Mouse (Mus musculus) urinary bladder, postnatal 4 days (tissue): ENCODE measurements around the gene Scnm1.
A peak's percentile ranks its signal among the peaks of the same experiment; 100 is the strongest.
"Not testable (repeated sequence)": the region's sequence is repeated elsewhere in the genome, so short reads cannot be mapped to it uniquely, and the experiment has no call there.

ENCODE experiments used
- DNase-seq, 2 experiments: peaks; one replicate each; pipeline ENCODE4 v3.0.0; 2021 to 2022; ENCODE audit warnings: low spot score in 2 of 2

Scnm1 gene

DNA sequence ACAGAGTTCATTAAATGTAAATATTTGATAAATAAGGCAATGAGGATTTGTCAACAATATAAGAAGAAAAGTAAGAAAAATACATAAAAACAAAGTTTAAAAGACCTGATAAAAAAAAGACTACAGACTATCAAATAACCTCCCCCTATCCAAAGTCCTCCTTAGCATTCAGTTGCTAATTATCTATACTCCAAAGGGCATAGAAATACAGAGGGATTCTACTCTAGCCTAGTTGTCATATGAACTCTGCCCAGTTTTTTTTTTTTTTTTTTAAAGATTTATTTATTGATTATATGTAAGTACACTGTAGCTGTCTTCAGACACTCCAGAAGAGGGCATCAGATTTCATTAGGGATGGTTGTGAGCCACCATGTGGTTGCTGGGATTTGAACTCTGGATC, 26.5 kb downstream of the Scnm1 start:
- not testable (repeated sequence) for DNase-seq

DNA sequence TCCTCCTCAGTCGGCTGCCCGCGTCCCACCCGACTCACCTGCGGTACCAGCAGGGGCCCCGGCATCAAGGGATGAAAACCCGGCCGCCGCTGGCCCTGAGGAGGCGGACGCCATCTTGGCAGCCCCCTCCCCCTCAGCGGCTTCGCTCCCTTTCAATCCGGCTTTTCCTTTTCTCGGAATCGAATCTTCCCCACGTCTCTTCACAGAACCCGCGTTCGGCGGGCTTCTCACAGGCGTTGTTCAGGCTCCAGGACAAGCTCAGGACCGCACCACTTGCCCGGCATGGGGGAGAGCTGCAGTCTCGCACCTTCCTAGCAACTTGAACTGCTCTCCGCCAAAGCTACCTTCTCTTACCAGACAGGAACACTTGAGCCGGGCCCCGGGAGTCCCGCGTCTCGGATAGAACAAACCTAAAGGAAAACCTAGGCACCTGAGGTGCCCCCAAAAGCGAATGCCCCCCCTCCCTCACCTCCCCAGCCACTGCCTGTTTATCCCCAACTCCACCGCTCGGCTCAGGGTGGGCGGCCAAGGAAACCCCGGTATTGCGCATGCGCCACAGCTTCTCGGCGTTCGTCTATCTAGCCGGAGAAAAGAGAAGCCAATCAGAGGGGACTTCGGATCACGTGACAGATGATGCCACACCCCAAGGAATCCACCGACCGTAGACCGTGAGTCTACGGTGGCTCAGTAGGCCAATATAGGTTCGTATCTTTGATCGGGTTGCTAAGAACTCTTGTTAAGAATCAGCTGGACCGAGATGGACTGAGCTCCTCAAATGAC, 27.3 kb downstream of the Scnm1 start, which contains the start of gene Pip5k1a:
TSS of gene Pip5k1a (minus strand) at position 593 of the 780 bp plus-strand sequence.
- peak; percentile 95 to 98 for DNase-seq

DNA sequence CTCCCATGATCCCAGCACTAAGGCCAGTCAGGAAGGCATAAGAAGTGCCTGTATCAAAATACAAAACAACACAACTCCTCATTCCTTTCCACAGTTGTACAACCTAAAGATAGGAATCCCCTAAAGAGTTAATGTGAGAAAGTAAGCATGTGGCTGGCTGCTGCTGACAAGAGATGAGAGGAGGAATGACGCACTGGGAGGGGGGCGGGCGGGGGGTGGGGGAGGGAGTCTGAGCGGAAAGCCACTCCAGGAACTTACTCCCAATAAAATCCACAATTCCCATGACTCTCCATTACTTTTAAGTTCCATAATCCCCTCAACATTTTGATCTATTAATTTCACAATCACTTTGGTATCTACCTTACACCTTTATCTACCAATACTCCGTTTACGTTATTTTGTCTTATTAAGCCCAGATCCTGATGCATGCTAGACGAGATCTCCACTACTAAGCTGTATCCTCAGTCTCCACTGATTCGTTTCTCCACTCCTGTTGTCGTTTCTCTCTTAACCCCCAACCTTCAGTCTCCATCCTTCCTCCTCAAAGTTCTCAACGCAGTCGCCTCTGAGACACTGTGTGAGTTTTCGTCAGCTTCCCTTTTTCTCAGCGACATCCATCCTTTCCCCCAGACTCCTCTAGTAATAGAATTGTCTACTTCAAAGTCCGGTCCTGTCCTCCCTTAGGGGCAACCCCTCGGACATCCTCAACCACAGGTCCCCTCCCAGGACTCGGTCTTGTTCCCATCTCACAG, 28.0 kb downstream of the Scnm1 start:
- DNase-seq = no peak

DNA sequence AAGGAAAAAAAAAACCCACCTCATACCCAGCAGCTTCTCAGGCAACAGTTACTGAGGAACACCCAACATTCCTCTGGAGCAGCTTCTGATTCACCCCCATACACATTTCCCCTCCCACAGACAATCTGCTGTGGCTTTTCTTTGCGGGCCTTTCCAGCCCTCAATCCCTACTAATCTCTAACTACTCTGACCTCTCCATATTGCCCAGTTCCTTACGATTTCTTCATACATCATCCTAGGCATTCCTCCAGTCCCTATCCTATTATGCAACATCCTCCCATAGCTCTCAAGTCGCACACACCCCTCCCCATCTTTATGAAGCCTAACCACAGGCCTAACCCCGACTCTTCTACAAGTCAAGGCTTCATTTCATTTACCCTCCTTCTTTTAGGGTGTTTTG, 28.7 kb downstream of the Scnm1 start:
- no peak for DNase-seq

DNA sequence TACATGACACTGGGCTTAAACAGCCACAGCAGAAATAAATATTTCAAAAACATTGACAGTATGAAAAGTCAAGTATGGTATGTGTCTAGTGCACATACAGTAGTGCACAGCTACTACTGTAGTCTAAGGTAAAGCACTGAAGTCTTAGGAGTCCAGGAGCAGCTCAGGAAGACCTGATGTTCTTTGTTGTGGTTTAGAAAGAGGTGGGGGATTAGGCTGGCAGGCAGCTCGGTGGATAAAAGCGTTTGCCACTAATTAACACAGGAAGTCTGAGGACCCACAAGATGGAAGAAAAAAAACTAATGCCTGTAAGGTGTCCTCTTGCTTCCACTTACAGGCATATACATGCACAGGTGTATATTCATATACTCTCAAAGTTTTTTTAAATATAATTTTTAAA, 33.0 kb downstream of the Scnm1 start:
- DNase-seq = no peak

DNA sequence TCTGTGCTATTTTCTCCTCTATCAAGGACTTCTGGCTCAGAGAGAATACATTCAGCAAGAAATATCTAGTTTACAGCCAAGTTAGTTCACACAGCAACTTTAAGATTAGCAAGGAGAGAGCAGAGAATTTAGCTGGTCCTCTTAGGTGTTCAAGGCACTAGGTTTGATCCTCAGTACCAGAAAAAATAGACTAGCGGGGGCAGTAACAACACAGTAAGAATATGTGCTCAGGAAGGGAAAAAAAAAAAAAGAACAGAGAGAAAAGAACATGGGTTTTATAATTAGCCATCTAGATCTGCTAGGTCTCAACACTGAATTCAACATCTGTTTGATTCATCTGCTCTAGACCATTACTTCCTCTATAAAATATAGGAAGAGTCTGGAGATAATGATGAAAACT, 45.7 kb downstream of the Scnm1 start:
- DNase-seq = no peak
